Mouse (Mus musculus): Measurements from ENCODE around the gene Phip. TPM values are rescaled to one million over a fixed set of nuclear protein-coding genes. Genes with fewer than 3 reads are reported as not detected.
A peak's percentile ranks its signal among the peaks of the same experiment; 100 is the strongest.

Phip gene
- polyA plus RNA-seq, 1 experiment, result 0.39 TPM

DNA sequence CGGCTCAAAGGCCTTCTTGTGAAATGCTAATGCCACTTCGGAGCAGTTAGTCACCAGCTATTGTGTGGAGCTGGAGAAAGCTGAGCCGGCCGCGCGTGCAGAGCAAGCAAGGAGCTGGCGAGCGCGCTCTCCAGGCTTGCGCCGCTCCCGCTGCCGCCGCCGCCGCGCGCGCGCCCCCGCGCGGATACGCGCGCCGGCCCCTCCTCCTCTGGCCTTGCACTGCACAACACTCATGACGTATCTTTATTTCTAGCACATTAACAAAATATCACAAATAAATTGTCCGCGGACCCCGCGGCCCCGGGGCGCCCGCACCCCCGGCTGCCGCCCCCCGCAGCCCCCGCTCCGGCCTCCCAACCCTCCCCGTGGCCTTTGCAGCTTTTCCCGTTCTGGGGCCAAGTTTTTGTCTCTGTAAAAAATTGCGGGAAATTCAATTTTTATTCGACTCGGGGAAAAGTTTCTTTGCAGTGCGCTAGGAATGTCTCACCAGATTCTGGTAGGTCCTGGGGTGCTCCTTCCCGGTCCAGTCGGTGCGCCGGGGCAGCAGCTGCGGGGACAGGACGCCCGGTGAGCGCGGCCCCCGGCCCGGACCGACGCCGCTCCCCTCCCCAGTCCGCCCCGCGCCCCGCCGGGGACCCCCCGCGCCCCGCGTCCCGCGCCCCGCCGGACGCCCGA lies 992 bp downstream of the Phip start:
- Histone ChIP-seq H3K36me3 (ENCODE audit: control insufficient read depth) (peaks cover 14% of the 10 kb centered on the region), H3K4me3 (replicated peaks) (peak overlapping the region; percentile 98), H3K9me3 (ENCODE audit: control insufficient read depth, low read length) (no peaks in the 10 kb centered on the region), H3K27me3 (ENCODE audit: control insufficient read depth) (no peaks in the 10 kb centered on the region), H3K4me1 (ENCODE audit: control insufficient read depth) (peaks cover 24% of the 10 kb centered on the region)
- TF ChIP-seq GATA1 (IDR thresholded peaks at IDR 0.05; ENCODE audit: low read length) (no peak), TAL1 (IDR thresholded peaks at IDR 0.05; ENCODE audit: low read length) (no peak)

DNA sequence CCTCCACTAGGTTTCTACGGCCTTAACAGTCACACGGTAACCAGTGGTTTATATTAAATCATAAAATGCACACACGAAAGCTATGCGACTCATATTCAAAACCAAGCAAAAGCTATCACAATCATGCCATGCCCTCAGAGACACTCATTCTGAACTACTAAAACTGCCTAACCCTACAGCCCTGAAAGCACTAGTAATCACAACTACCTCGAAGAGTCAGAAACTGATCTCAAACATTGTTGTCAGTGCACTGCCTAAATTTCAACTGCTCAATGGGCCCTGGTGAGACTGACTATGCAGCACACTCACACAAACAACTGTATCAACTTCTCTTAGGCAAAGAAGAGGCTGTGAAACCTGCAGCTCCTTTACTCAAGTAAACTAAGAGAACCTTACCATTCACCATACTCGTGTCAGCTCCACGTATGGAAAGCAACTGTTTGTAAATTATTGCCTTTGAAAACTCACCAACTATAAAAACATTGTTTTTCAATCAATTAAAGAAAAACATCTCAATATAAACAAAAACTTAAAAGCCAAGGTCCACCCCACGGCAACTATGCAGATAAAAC lies 1.9 kb downstream of the Phip start:
- TF ChIP-seq GATA1 (IDR thresholded peaks at IDR 0.05; ENCODE audit: low read length) (no peak), TAL1 (IDR thresholded peaks at IDR 0.05; ENCODE audit: low read length) (no peak)
- H3K4me3 ChIP-seq (replicated peaks), result peak overlapping the region; percentile 98
- H3K4me1 ChIP-seq (ENCODE audit: control insufficient read depth), result peaks cover 24% of the 10 kb centered on the region
- no peaks in the 10 kb centered on the region for H3K9me3 ChIP-seq (ENCODE audit: control insufficient read depth, low read length)
- H3K27me3 ChIP-seq (ENCODE audit: control insufficient read depth), result no peaks in the 10 kb centered on the region
- peaks cover 19% of the 10 kb centered on the region for H3K36me3 ChIP-seq (ENCODE audit: control insufficient read depth)

DNA sequence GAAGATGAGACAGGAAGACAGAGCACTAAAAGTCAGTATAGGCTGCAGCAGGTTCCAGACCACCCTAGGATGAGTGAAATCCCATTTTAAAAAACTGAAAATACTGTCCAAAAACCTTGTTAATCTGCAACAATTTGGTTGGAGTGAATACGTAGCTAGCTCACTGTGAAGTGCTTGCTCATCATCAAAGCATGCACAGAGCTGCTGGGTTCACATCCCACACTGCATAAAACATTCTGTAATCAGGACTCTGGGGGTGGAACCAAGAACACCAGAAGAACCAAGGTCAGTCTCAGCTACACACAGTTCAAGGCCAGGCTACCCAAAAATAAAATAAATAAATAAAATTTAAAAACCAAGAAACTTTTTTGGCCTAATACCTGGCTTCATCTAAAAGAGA lies 3.9 kb downstream of the Phip start:
- no peaks in the 10 kb centered on the region for H3K9me3 ChIP-seq (ENCODE audit: control insufficient read depth, low read length)
- H3K27me3 ChIP-seq (ENCODE audit: control insufficient read depth), result no peaks in the 10 kb centered on the region
- no peak overlapping the region for H3K4me3 ChIP-seq (replicated peaks)
- H3K4me1 ChIP-seq (ENCODE audit: control insufficient read depth), result peaks cover 16% of the 10 kb centered on the region
- no peak for TF ChIP-seq TAL1 (IDR thresholded peaks at IDR 0.05; ENCODE audit: low read length)
- no peak for TF ChIP-seq GATA1 (IDR thresholded peaks at IDR 0.05; ENCODE audit: low read length)
- peaks cover 24% of the 10 kb centered on the region for H3K36me3 ChIP-seq (ENCODE audit: control insufficient read depth)

DNA sequence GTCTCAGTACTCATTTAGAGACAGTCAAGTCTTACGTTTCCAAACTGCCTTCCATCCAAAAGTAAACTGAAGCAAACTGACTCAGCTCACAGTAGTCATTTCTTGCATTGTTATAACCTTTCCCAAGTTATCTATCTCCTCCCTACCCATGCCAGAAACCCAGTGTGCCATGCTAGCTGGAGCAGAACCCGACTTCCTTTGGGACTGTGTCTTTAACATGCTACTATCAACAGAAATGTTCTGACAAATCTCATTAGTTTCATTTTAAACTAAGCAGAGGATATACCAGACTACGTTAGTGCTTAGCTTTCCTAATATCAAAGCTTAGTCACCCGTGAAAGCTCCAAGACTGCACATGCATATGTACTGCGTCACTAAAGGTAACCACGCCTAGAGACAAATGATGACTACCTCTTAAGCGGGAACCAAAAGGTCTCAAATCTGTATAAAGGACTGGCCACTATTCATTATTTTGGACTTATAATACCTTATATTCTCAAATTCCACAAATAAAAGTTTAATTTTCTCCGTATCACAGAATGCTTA lies 8.2 kb downstream of the Phip start:
- no peak overlapping the region for H3K4me3 ChIP-seq (replicated peaks)
- no peak for TF ChIP-seq GATA1 (IDR thresholded peaks at IDR 0.05; ENCODE audit: low read length)
- TF ChIP-seq TAL1 (IDR thresholded peaks at IDR 0.05; ENCODE audit: low read length), result no peak
- peaks cover 7% of the 10 kb centered on the region for H3K4me1 ChIP-seq (ENCODE audit: control insufficient read depth)
- H3K9me3 ChIP-seq (ENCODE audit: control insufficient read depth, low read length), result no peaks in the 10 kb centered on the region
- no peaks in the 10 kb centered on the region for H3K27me3 ChIP-seq (ENCODE audit: control insufficient read depth)
- H3K36me3 ChIP-seq (ENCODE audit: control insufficient read depth), result peaks cover 39% of the 10 kb centered on the region

DNA sequence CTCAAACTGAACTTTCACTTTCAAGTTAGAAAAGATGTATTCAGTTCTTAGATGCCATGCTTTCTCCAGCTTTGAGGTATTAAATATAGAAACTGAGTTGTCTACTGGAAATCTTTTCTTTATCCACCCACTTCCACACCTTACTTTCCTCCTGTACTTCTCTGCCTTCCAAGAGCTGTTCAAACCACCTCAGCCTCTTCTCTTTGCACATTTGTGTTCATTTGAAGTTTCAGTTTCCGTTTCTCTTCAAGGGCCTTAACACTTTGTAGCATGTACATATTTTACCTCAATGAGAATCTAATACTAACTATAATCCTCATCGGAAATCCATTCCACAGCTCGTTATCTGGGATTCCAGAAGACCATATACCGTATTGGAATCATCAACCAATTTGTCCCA lies 11.3 kb downstream of the Phip start:
- Histone ChIP-seq H3K36me3 (ENCODE audit: control insufficient read depth) (peaks cover 45% of the 10 kb centered on the region), H3K27me3 (ENCODE audit: control insufficient read depth) (no peaks in the 10 kb centered on the region), H3K4me1 (ENCODE audit: control insufficient read depth) (peaks cover 2% of the 10 kb centered on the region), H3K4me3 (replicated peaks) (no peak overlapping the region), H3K9me3 (ENCODE audit: control insufficient read depth, low read length) (no peaks in the 10 kb centered on the region)
- TF ChIP-seq GATA1 (IDR thresholded peaks at IDR 0.05; ENCODE audit: low read length) (no peak), TAL1 (IDR thresholded peaks at IDR 0.05; ENCODE audit: low read length) (no peak)

DNA sequence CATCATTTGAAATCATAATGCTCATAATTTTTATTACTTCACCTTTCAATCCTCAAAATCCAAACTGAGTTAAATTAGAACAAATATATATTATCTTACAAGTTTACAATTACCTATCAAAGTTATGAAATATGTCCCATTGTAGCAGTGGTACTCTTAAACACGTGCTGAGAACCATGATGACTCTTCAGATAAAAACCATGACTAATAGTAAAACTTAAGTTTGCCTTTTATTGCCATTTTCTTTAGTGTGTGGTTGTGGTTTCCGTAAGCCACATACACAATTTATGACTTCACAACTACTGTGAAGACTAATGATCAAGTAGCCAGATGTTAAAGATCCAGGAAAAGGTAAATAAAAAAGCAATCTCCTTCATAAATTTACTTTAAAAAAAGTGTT lies 14.0 kb downstream of the Phip start:
- Histone ChIP-seq H3K27me3 (ENCODE audit: control insufficient read depth) (no peaks in the 10 kb centered on the region), H3K36me3 (ENCODE audit: control insufficient read depth) (peaks cover 64% of the 10 kb centered on the region), H3K4me3 (replicated peaks) (no peak overlapping the region), H3K9me3 (ENCODE audit: control insufficient read depth, low read length) (no peaks in the 10 kb centered on the region), H3K4me1 (ENCODE audit: control insufficient read depth) (peaks cover 2% of the 10 kb centered on the region)
- TF ChIP-seq GATA1 (IDR thresholded peaks at IDR 0.05; ENCODE audit: low read length) (no peak), TAL1 (IDR thresholded peaks at IDR 0.05; ENCODE audit: low read length) (no peak)

DNA sequence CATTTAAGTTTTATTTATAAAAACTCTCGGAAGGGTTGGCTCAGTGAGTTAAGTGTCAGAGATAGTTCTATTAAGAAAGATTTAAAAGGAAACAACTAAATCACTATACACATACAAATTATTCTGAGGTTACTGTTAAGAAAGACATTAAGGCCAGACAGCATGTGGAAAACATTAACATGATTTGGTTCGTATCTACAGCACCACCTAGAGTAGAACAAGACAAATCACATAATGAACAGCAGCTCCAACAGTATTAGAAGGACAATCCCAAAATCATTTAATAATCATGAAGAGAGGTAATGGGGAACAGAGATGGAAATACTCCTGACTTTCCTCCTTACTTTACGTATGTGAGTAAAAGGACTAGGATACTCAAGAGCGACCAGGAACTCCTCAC lies 20.0 kb downstream of the Phip start:
- no peaks in the 10 kb centered on the region for H3K9me3 ChIP-seq (ENCODE audit: control insufficient read depth, low read length)
- H3K4me1 ChIP-seq (ENCODE audit: control insufficient read depth), result peaks cover 2% of the 10 kb centered on the region; the same call in 1 of the 2 replicates
- H3K27me3 ChIP-seq (ENCODE audit: control insufficient read depth), result no peaks in the 10 kb centered on the region
- peaks cover 69% of the 10 kb centered on the region for H3K36me3 ChIP-seq (ENCODE audit: control insufficient read depth)
- TF ChIP-seq GATA1 (IDR thresholded peaks at IDR 0.05; ENCODE audit: low read length), result no peak
- no peak for TF ChIP-seq TAL1 (IDR thresholded peaks at IDR 0.05; ENCODE audit: low read length)
- H3K4me3 ChIP-seq (replicated peaks), result no peak overlapping the region

DNA sequence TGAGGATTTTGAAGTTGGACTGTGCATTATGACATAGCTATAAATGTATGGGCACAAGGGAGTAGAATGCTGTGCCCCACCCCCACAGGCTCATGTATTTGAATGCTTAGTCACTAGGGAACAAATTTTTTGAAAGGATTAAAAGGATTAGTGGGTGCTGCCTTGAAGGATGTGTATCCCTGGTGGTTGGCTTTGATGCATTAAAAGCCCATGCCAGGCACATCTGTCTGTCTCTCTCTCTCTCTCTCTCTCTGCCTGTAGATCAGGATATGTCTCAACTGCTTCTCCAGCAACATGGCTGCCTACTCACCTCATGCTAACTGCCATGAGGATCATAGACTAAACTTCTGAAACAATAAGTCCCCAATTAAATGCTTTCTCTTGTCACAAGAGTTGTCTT lies 23.0 kb downstream of the Phip start:
- peaks cover 54% of the 10 kb centered on the region for H3K36me3 ChIP-seq (ENCODE audit: control insufficient read depth)

DNA sequence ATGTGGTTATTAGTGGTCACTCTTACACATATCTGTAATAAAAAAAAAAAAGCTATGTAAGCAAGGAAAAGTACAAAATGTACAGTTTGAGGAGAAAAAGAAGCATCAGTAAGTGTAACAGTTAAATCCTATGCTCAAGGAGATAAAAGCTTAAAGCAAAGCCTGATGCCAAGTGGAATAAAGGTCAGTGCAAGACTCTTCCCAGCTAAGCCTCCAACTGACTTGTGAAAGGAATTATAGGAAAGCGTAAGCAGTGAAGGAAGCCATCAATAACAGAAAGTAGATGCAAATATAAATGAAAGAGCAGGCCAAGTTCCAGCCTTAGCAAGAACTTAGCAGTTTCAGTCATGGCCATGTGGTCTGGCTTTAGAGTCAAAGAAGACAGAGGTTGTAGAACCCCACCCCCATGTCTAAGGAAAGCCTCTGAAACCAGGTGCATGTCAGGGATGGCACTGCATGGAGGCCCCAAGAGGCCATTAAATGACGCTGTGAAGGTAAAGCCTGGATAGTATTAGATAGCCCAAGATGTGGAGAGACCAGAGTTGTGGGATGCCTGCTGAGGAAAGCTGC lies 23.8 kb downstream of the Phip start:
- TF ChIP-seq TAL1 (IDR thresholded peaks at IDR 0.05; ENCODE audit: low read length) (no peak), GATA1 (IDR thresholded peaks at IDR 0.05; ENCODE audit: low read length) (no peak)
- H3K27me3 ChIP-seq (ENCODE audit: control insufficient read depth), result no peaks in the 10 kb centered on the region
- peaks cover 2% of the 10 kb centered on the region; the same call in 1 of the 2 replicates for H3K4me1 ChIP-seq (ENCODE audit: control insufficient read depth)
- peaks cover 50% of the 10 kb centered on the region for H3K36me3 ChIP-seq (ENCODE audit: control insufficient read depth)
- no peak overlapping the region for H3K4me3 ChIP-seq (replicated peaks)
- no peaks in the 10 kb centered on the region for H3K9me3 ChIP-seq (ENCODE audit: control insufficient read depth, low read length)

More for the DNA sequence above, 23.0 kb downstream of the Phip start:
- Histone ChIP-seq H3K9me3 (ENCODE audit: control insufficient read depth, low read length) (no peaks in the 10 kb centered on the region), H3K4me1 (ENCODE audit: control insufficient read depth) (peaks cover 2% of the 10 kb centered on the region; the same call in 1 of the 2 replicates), H3K27me3 (ENCODE audit: control insufficient read depth) (no peaks in the 10 kb centered on the region), H3K4me3 (replicated peaks) (no peak overlapping the region)
- TF ChIP-seq GATA1 (IDR thresholded peaks at IDR 0.05; ENCODE audit: low read length), result no peak
- TF ChIP-seq TAL1 (IDR thresholded peaks at IDR 0.05; ENCODE audit: low read length), result no peak

All from erythroblast, embryonic 14.5 days (primary cell).